Mouse (Mus musculus) midbrain, embryonic 13.5 days (tissue): ENCODE measurements around the gene Tmem223. TPM values are rescaled to one million over a fixed set of nuclear protein-coding genes. Genes with fewer than 3 reads are reported as not detected.

Experiments
- ATAC-seq: fragments of 200-750 bp; cut with Nextera tagmentation; 2 replicates; pipeline ENCODE4 v1.8.0; 2017; ENCODE audit warnings: mild to moderate bottlenecking, moderate TSS enrichment, moderate library complexity
- H3K27ac ChIP-seq: fragments of 300-500 bp; sonication (generic); 2 replicates; pipeline ENCODE4 v1.5.1; 2015; ENCODE audit warnings: inconsistent platforms, mild to moderate bottlenecking, moderate library complexity
- H3K27me3 ChIP-seq: fragments of 300-500 bp; sonication (generic); 2 replicates; pipeline ENCODE4 v1.6.1; 2015; ENCODE audit warnings: mild to moderate bottlenecking, inconsistent platforms
- H3K36me3 ChIP-seq: fragments of 300-500 bp; sonication (generic); 2 replicates; pipeline ENCODE4 v1.6.1; 2015; ENCODE audit warnings: mild to moderate bottlenecking, inconsistent platforms
- H3K4me1 ChIP-seq: fragments of 300-500 bp; sonication (generic); replicated peaks from 2 replicates; pipeline ENCODE4 v1.6.1; 2015; ENCODE audit warnings: inconsistent platforms
- H3K4me2 ChIP-seq: fragments of 300-500 bp; sonication (generic); replicated peaks from 2 replicates; pipeline ENCODE4 v1.6.1; 2015; ENCODE audit warnings: moderate library complexity, mild to moderate bottlenecking, inconsistent platforms
- H3K4me3 ChIP-seq: fragments of 300-500 bp; sonication (generic); replicated peaks from 2 replicates; pipeline ENCODE4 v1.5.1; 2015; ENCODE audit warnings: mild to moderate bottlenecking, inconsistent platforms
- H3K9ac ChIP-seq: fragments of 300-500 bp; sonication (generic); replicated peaks from 2 replicates; pipeline ENCODE4 v1.6.1; 2015; ENCODE audit warnings: mild to moderate bottlenecking, inconsistent platforms
- H3K9me3 ChIP-seq: fragments of 300-500 bp; sonication (generic); 2 replicates; pipeline ENCODE4 v1.6.1; 2016; ENCODE audit warnings: mild to moderate bottlenecking, inconsistent platforms
- WGBS: fragments of 180-500 bp; shearing (Covaris S2); methylation state at CpG from one replicate; pipeline ENCODE4 v1.1.7; 2015; 5-methylcytosine and 5-hydroxymethylcytosine counted together
- polyA plus RNA-seq: library from polyadenylated mRNA; unstranded; fragments of >200 nt; fragmentation: Nextera tagmentation; extraction: Ambion mirVana; gene quantifications from 2 replicates; pipeline ENCODE4 v1.2.1, GENCODE M21; 2015

Gene Tmem223
- polyA plus RNA-seq, 1 experiment from 2014 or later, result 264 TPM

DNA sequence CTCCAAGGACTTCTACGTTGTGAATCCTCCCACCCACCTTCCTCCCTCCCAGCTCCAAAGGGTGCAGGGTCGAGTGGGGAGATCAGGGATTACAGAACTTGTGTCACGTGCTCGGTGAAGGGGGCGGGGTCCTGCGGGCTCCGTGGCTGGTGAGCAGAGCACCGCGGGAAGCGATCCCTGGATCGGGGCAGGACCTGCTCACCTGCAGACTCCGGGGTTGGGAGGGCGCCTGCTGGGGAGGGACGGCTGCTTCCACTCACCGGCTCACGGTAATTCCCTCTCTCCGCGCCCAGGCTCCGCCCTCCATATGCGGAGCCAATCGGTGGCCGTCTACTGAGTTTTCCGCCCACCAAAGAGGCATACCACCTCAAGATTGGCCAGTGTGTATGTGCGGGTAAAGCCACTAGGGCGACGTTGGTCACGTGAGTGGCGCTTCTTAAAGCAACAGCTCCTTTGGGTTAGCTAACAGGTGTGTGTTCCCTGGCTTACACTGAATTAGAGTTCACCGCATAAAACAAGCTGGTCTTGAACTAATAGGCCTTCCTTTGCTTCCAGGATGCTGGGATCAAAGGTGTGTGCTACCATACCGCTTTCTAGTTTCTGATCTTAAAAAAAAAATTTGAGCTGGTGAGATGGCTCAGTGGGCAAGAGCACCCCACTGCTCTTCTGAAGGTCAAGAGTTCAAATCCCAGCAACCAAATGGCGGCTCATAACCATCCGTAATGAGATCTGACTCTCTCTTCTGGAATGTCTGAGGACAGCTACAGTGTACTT is 15.4 kb downstream of the Tmem223 start, which contains the start of gene Taf6l:
Gene Taf6l (minus strand): TSS at position 410 of the 774 bp plus-strand sequence.
- H3K4me2 ChIP-seq, result peak within 1 kb of the TSS; percentile 59
- 1% methylated on average over 31 of the region's 32 CpGs for WGBS
- peak; percentile 100 for ATAC-seq
- H3K4me3 ChIP-seq, result peak within 1 kb of the TSS; percentile 73
- no peaks in the 10 kb centered on the region for H3K27me3 ChIP-seq
- H3K9me3 ChIP-seq, result no peaks in the 10 kb centered on the region
- peaks cover 34% of the 10 kb centered on the region for H3K4me1 ChIP-seq
- H3K27ac ChIP-seq, result peak within 1 kb of the TSS; percentile 74
- H3K9ac ChIP-seq, result peak within 1 kb of the TSS; percentile 72
- peaks cover 34% of the 10 kb centered on the region for H3K36me3 ChIP-seq

DNA sequence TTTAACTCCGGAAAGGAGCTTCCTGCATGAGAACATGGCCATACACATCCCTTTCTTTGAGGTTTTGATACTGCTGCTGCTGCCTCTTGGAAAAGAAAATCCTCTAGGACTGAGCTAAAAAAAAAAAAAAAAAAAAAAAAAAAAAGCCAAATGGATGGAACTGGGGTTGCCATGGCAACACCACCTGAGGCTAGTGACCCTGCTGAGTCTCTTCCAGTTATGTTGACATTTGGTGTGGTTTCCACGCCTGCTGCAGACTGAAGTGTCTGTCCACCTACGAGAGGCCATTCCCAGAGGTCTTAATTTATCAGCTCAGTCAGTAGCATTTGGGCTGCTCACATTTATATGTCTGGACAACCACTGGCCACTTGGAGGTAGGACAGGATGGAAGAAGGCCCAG is 17.7 kb downstream of the Tmem223 start:
- peaks cover 3% of the 10 kb centered on the region; the same call in 1 of the 2 replicates for H3K9me3 ChIP-seq
- peak overlapping the region; percentile 78 for H3K27ac ChIP-seq
- H3K4me3 ChIP-seq, result no peak overlapping the region
- ATAC-seq, result no peak
- H3K36me3 ChIP-seq, result peaks cover 24% of the 10 kb centered on the region
- no peaks in the 10 kb centered on the region for H3K27me3 ChIP-seq
- H3K4me2 ChIP-seq, result no peak overlapping the region
- WGBS, result 19% methylated on average over 3 of the region's 3 CpGs
- peak overlapping the region; percentile 36; the same call in 1 of the 2 replicates for H3K9ac ChIP-seq
- peaks cover 34% of the 10 kb centered on the region for H3K4me1 ChIP-seq

DNA sequence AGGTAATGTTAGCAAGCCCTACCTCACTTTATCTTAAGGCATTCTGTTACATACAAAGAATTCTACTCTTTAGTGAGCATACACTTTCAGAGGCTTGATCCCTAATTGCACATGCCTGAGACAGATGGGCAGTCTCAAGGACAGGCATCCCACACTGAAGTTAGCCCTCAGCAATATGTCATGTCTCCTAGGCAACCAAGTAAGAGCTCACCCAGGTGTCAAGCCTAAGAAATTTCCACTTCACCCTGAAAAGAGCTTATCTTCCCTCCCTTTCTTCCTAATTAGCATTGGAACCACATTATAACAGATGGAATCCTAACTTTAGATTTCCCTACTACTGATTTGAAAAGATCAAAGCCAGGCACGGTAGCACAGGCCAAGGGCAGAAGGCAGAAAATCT is 18.4 kb downstream of the Tmem223 start:
- ATAC-seq, result no peak
- peak overlapping the region; percentile 78 for H3K27ac ChIP-seq
- H3K36me3 ChIP-seq, result peaks cover 26% of the 10 kb centered on the region
- peaks cover 34% of the 10 kb centered on the region for H3K4me1 ChIP-seq
- no peaks in the 10 kb centered on the region for H3K27me3 ChIP-seq
- H3K9me3 ChIP-seq, result peaks cover 3% of the 10 kb centered on the region; the same call in 1 of the 2 replicates
- no peak overlapping the region; the same call in 1 of the 2 replicates for H3K4me2 ChIP-seq
- peak overlapping the region; percentile 36; the same call in 1 of the 2 replicates for H3K9ac ChIP-seq
- 20% methylated on average over 1 of the region's 1 CpGs for WGBS
- no peak overlapping the region for H3K4me3 ChIP-seq

DNA sequence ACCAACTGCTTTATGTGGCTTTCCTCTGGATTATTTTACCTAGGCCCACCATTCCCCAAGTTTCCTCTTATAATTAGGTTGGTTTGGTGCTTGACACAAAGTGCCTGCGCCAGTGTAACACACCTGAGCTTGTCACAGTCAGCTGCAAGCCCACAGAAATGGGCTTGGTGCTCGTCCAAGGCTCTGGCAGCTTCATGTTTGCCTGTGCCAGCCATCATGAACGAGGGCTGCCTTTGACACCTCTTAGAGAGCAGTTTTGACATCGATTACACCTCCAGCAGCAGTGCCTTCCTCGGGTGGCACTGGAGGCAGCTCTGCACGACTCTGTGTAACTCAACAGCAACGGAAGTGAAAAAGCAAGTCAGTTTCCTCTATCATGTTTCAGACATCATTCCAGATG is 19.4 kb downstream of the Tmem223 start:
- no peak for ATAC-seq
- Histone ChIP-seq H3K4me2 (no peak overlapping the region), H3K4me3 (no peak overlapping the region), H3K9me3 (peaks cover 3% of the 10 kb centered on the region; the same call in 1 of the 2 replicates), H3K27ac (no peak overlapping the region; the same call in 1 of the 2 replicates), H3K9ac (0 out of 2 replicates have a peak overlapping the region, but pooled peaks have one; percentile 3), H3K36me3 (peaks cover 35% of the 10 kb centered on the region), H3K4me1 (peaks cover 30% of the 10 kb centered on the region), H3K27me3 (no peaks in the 10 kb centered on the region)
- 84% methylated on average over 7 of the region's 7 CpGs for WGBS

DNA sequence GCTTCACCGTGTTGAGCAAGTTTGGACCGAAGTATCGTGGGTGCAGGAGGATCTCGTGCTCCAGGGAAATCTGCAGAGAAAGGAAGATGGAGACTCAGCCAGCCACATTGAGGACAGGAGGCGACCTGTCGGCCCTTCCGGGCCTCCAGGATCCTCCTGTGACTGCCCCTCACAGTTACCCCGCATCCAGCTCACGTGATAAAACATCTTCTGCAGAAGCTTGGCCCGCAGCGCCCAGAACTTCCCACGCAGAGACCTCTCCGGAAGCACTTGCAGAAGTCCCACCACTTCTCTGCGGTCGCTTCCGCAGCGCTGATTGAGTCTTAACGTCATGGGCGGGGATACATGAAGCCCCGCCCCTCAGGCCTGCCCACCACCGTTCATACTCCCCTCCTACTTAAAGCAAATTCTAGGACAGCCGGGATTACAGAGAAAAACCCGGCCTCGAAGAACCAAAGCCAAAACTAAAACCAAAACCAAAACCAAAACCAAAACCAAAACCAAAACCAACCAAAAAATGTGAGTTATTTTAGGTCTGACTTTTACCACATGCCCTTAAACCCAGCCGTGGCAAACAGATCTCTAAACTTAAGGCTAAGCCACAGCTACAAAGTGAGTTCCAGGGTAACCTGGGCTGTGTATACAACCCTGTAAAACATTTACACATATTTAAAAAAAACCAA is 27.6 kb downstream of the Tmem223 start, which contains the start of gene Polr2g:
Gene Polr2g (minus strand): TSS at position 314 of the 683 bp plus-strand sequence.
- H3K4me2 ChIP-seq, result peak within 1 kb of the TSS; percentile 75
- peak within 1 kb of the TSS; percentile 86 for H3K4me3 ChIP-seq
- H3K9ac ChIP-seq, result peak within 1 kb of the TSS; percentile 83
- no peaks in the 10 kb centered on the region for H3K9me3 ChIP-seq
- H3K4me1 ChIP-seq, result peaks cover 27% of the 10 kb centered on the region
- 2% methylated on average over 25 of the region's 25 CpGs for WGBS
- H3K27ac ChIP-seq, result peak within 1 kb of the TSS; percentile 55
- H3K36me3 ChIP-seq, result peaks cover 23% of the 10 kb centered on the region
- ATAC-seq, result peak; percentile 56
- H3K27me3 ChIP-seq, result no peaks in the 10 kb centered on the region

DNA sequence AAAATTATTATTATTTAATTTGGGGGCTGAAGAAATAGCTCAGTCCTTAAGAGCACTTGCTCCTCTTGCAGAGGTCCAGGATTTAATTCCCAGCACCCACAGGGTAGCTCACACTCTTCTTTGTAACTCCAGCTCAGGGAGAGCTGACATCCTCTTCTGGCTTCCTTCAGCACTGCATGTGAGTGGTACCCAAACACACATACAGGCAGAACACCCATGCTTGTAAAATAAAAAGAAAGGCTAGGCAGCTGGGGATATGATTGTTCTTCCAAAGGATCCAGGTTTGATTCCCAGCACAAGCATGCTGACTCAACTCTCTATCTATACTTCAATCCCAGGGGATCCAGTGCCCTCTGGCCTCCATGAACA is 28.1 kb downstream of the Tmem223 start:
- H3K4me1 ChIP-seq, result peaks cover 32% of the 10 kb centered on the region
- no peaks in the 10 kb centered on the region for H3K9me3 ChIP-seq
- no peaks in the 10 kb centered on the region for H3K27me3 ChIP-seq
- no peak overlapping the region for H3K9ac ChIP-seq
- H3K4me3 ChIP-seq, result peak overlapping the region; percentile 86
- H3K4me2 ChIP-seq, result peak overlapping the region; percentile 75; the same call in 1 of the 2 replicates
- no peak overlapping the region for H3K27ac ChIP-seq
- no peak for ATAC-seq
- peaks cover 20% of the 10 kb centered on the region for H3K36me3 ChIP-seq

DNA sequence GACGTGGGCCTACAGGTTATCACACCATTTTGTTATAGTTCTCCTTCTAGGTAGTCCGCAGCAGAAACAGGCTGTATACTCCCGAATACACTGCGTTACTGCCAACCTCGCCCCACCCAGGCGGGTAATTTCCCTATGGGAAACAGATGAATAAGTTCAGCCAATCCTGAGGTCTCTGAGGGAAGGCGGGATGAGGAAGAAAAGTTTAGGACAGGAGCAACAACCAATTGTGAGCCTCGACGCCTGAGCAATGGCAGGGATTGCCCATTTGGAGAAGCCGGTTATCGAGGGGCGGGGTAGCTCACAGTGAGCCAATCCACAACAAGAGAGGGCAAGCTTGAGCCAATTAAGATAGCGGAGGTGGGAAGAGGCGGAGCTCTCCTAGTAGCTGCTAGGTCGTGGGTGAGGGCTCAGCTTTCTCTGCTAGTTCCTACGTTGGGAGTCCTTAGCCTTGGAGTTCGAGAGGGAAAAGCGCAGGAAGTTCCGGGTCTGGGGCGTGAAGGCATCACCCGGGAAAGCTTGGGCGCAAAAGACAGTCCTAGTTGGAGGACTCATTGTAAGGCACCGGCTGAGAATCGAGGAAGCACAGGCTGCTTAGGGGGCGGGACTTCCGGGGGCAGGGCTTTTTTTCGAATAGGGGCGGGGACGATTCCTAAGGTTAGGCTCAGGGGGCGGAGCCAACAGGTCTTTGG is 31.5 kb downstream of the Tmem223 start, which contains the start of gene Zbtb3:
Gene Zbtb3 (plus strand): TSS at position 426 of the 692 bp plus-strand sequence.
- under 1% methylated on average over 30 of the region's 30 CpGs for WGBS
- ATAC-seq, result peak; percentile 98

DNA sequence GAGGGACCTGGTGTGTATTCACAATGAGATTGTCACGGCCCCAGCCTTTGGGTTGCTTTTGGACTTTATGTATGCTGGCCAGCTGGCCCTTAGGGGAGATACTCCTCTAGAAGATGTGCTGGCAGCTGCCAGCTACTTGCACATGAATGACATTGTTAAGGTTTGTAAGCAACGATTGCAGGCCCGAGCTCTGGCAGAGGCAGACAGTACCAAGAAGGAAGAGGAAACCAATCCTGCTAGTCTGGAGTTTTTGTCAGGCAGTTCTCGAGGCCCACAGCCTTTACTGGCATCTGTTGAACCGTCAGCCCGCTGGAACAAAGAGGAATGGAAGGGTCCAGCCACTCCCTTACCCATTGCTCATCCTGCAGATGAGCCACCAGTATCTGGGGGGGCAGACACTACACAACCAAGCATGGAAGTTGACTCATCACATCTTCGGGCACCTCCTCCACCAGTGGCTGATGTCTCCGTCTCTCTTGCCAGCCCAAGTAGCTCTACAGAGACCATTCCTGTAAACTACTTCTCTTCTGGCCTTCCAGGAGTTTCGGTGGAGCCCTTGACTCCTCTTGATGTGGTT is 32.5 kb downstream of the Tmem223 start:
- peak overlapping the region; percentile 71; the same call in 1 of the 2 replicates for H3K9ac ChIP-seq
- peaks cover 39% of the 10 kb centered on the region for H3K36me3 ChIP-seq
- H3K27ac ChIP-seq, result peak overlapping the region; percentile 64; the same call in 1 of the 2 replicates
- no peaks in the 10 kb centered on the region for H3K27me3 ChIP-seq
- WGBS, result 89% methylated on average over 9 of the region's 9 CpGs
- H3K9me3 ChIP-seq, result no peaks in the 10 kb centered on the region
- peak overlapping the region; percentile 60 for H3K4me3 ChIP-seq
- ATAC-seq, result no peak
- peak overlapping the region; percentile 62 for H3K4me2 ChIP-seq
- H3K4me1 ChIP-seq, result peaks cover 28% of the 10 kb centered on the region

More for the DNA sequence above, 31.5 kb downstream of the Tmem223 start, which contains the start of gene Zbtb3:
- H3K27ac ChIP-seq, result peak within 1 kb of the TSS; percentile 90
- H3K4me1 ChIP-seq, result peaks cover 34% of the 10 kb centered on the region
- peak within 1 kb of the TSS; percentile 62 for H3K4me2 ChIP-seq
- peak within 1 kb of the TSS; percentile 60 for H3K4me3 ChIP-seq
- peak within 1 kb of the TSS; percentile 71 for H3K9ac ChIP-seq
- H3K9me3 ChIP-seq, result no peaks in the 10 kb centered on the region
- peaks cover 30% of the 10 kb centered on the region for H3K36me3 ChIP-seq
- H3K27me3 ChIP-seq, result no peaks in the 10 kb centered on the region

DNA sequence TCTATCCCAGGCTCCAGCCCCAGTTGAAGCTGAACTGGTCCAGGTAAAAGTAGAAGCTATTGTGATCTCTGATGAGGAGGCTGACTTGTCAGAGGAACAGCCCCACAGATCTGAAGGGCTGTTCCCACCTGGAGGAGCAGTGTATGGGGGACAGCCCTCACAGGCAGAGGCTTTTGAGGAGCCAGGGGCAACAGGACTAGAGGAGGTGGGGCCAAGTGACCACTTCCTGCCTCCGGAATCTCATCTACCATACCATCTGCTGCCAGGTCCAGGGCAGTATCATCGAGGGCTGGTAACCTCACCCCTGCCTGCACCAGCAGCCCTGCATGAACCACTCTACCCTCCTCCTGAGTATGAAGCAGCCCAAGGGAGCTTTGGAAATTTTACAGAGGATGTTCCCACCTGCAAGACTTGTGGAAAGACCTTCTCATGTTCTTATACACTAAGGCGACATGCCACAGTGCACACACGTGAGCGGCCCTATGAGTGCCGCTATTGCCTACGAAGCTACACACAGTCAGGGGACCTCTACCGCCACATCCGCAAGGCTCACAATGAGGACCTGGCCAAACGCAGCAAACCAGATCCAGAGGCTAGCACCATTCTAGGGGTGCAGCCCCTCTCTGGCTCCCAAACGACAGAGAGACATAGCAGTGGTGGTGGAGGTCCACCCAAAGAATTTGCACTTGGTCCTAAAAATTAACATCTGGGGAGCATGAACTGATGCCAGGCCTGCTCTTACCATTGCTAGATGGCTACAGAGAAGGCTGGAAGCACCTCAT is 33.3 kb downstream of the Tmem223 start:
- H3K4me2 ChIP-seq, result no peak overlapping the region
- H3K36me3 ChIP-seq, result peaks cover 45% of the 10 kb centered on the region
- no peak overlapping the region for H3K9ac ChIP-seq
- peaks cover 24% of the 10 kb centered on the region for H3K4me1 ChIP-seq
- H3K27ac ChIP-seq, result no peak overlapping the region
- WGBS, result 92% methylated on average over 11 of the region's 11 CpGs
- H3K9me3 ChIP-seq, result no peaks in the 10 kb centered on the region
- H3K4me3 ChIP-seq, result no peak overlapping the region
- no peaks in the 10 kb centered on the region for H3K27me3 ChIP-seq
- ATAC-seq, result no peak

DNA sequence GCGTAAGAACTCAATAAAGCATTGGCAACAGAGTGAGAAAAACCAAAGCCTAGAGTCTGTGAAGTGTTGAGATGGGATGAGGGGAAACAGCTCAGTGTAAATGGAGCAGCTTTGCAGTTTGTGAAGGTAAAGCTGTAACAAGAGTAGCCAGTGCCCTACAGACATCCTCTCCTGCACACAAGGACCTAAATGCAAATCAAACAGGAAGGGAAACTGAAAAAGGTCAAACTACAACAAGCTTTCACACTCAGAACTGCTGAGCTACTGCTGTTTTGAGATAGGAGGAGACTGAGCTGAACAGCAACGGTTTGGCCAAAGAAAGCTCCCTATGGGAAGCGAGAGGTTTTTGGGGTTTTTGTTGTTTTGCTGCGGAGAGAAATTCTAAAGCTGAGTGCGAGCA is 36.0 kb downstream of the Tmem223 start:
- H3K4me1 ChIP-seq, result peaks cover 20% of the 10 kb centered on the region
- no peak overlapping the region for H3K4me2 ChIP-seq
- ATAC-seq, result no peak
- no peaks in the 10 kb centered on the region for H3K27me3 ChIP-seq
- peaks cover 66% of the 10 kb centered on the region for H3K36me3 ChIP-seq
- WGBS, result 93% methylated on average over 5 of the region's 5 CpGs
- no peaks in the 10 kb centered on the region for H3K9me3 ChIP-seq
- H3K9ac ChIP-seq, result no peak overlapping the region; the same call in 1 of the 2 replicates
- no peak overlapping the region for H3K4me3 ChIP-seq
- H3K27ac ChIP-seq, result no peak overlapping the region

DNA sequence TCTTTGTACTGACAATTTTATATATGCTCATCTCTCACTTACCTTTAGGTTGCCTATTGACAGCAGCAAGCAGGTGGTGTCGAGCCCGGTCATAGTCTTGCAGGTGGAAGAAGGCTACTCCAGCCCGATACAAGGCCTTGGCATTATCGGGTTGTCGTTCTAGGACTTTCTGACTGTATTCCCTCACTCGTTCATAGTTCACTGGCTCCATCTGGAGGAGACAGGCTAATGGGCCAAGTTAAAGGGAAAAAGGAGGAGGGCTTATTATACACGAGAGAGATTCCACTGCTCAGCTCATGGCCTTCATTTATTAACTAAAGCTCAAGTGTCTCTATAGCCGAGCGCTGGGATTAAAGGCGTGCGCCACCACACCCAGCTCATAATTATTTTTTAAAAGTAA is 45.0 kb downstream of the Tmem223 start:
- H3K27ac ChIP-seq, result no peak overlapping the region
- no peaks in the 10 kb centered on the region for H3K9me3 ChIP-seq
- peak overlapping the region; percentile 17 for H3K9ac ChIP-seq
- H3K36me3 ChIP-seq, result peaks cover 43% of the 10 kb centered on the region
- H3K4me3 ChIP-seq, result no peak overlapping the region
- H3K4me2 ChIP-seq, result peak overlapping the region; percentile 14; the same call in 1 of the 2 replicates
- H3K4me1 ChIP-seq, result peaks cover 39% of the 10 kb centered on the region
- H3K27me3 ChIP-seq, result no peaks in the 10 kb centered on the region
- 84% methylated on average over 11 of the region's 11 CpGs for WGBS
- no peak for ATAC-seq
